Mouse (Mus musculus): ENCODE measurements around the gene Cacnb2. TPM values are rescaled to one million over a fixed set of nuclear protein-coding genes. Genes with fewer than 3 reads are reported as not detected.

Cacnb2 gene
- polyA plus RNA-seq, 1 experiment from 2014 or later = 0.27 TPM

GRCm38 (mm10) chr2:14960963-14961488 lies 358.1 kb downstream of the Cacnb2 start:
- DNase-seq (ENCODE audit: low spot score) = no peak

GRCm38 (mm10) chr2:14961493-14961892 lies 358.6 kb downstream of the Cacnb2 start:
- DNase-seq (ENCODE audit: low spot score) = no peak

DNA sequence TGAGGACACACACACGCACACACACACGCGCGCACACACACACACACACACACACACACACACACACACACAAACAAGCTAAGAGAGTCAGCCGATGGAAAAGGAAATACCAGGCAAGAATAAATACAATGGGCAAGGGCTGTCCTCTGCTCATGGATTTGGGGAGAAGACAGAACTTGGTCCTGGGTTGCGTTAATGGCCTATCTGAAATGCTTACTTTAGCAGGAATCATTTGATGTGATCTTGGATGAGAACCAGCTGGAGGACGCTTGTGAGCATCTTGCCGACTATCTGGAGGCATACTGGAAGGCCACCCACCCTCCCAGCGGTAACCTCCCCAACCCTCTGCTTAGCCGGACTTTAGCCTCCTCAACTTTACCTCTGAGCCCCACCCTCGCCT lies 381.1 kb downstream of the Cacnb2 start:
- DNase-seq (ENCODE audit: low spot score) = no peak

GRCm38 (mm10) chr2:14988451-14988850 lies 385.6 kb downstream of the Cacnb2 start:
- peak; percentile 56 for DNase-seq (ENCODE audit: low spot score)

DNA sequence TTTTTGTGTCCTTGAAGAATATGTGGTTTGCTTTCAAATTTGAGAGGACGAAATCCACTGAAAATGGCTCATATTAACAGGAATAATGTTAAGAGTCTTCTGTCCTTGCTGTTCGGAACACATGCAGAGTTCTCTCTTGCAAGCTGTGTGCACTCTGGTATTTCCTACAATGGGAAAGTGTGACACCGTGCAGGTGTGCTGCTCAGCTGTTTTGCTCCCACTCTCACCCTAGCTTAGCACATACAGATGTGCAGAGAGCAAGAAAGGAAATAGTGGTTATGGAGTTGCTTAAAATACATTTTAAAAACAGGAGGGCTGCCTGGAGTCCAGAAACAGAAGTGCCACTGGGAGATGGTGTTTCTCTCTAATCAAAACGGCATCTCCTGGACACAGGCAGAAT lies 386.5 kb downstream of the Cacnb2 start:
- peak; percentile 81 for DNase-seq (ENCODE audit: low spot score)

GRCm38 (mm10) chr2:14992531-14992930 lies 389.6 kb downstream of the Cacnb2 start:
- DNase-seq (ENCODE audit: low spot score) = peak; percentile 81

DNA sequence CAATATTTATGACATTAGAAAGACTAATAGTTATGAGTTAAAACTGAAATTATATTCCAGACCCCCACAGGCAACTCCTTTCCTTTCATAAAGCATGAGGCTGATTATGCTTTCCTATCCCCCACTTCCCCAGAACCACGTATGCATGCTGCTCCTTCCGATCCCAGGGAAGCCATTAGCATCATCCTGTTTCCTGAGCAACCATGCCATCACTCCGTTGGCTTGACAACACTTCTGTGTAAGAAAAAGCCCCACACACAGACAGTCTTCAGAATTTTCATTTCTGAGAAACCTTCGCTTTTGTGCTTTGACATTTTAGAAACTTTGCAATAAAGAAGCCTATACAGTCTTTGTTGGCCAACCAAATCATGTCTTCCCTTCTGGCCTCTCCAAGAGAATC lies 393.1 kb downstream of the Cacnb2 start:
- no peak for DNase-seq (ENCODE audit: low spot score)

DNA sequence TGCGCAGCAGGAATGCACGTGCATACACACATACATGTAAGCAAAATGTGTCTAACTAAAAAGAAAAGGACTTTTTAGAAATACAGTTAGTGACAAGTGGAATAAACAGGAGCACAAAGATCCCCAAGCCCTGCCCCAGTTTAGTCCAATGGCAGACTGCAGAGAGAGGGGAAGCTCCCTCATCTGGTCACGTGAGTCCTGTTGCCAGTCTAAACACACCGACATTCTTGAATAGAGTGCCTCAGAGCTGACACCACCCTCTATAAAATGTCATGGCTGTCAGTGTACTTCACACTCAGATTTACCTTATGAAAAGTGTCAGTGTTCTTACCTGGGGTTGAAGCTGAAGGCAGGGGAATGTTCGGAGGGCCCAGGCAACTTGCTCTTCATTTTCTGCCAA lies 394.9 kb downstream of the Cacnb2 start:
- no peak for DNase-seq (ENCODE audit: low spot score)

GRCm38 (mm10) chr2:15007531-15007930 lies 404.6 kb downstream of the Cacnb2 start:
- DNase-seq (ENCODE audit: low spot score) = no peak

DNA sequence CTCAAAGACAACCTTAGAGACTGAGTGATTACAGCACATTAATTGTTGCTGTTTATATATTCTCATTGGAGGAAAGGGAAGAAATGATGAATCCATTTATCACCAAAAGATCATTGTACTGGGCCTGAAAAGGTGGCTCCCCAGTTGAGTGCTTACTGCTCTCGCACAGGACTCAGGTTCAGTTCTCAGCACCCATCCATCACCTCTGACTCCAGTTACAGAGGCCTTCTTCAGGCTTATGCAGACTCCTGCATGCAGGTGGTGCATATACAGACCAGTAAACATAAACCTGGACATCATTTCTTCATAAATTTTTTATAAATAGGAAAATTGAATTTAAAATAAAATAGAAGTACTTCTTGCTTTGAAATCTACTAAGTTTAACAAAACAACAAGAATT lies 405.2 kb downstream of the Cacnb2 start:
- DNase-seq (ENCODE audit: low spot score) = no peak

GRCm38 (mm10) chr2:15026817-15027216 lies 423.9 kb downstream of the Cacnb2 start:
- DNase-seq (ENCODE audit: low spot score) = no peak

- no peak for DNase-seq (ENCODE audit: low spot score)
Observed at GRCm38 (mm10) chr2:15027816-15028215, 424.9 kb downstream of the Cacnb2 start.

Other genes with a start within 250 kb of the Cacnb2 start
- not detected in 2 replicates for gene Slc39a12, start 214.8 kb upstream of the Cacnb2 start, polyA plus RNA-seq (2015; fragmentation: Nextera tagmentation; extraction: Ambion mirVana)